Mouse (Mus musculus): ENCODE data around the gene Tas2r124. TPM values are rescaled to one million over a fixed set of nuclear protein-coding genes. Genes with fewer than 3 reads are reported as not detected.

The Tas2r124 gene
- polyA plus RNA-seq, 1 experiment from 2014 or later: not detected

Other genes with a start within 250 kb of the Tas2r124 start
- not detected in 2 replicates for gene Prh1, start 184.9 kb upstream of the Tas2r124 start, polyA plus RNA-seq (2014; fragmentation: Nextera tagmentation; extraction: Ambion mirVana)
- not detected in 2 replicates for gene Prp2, start 158.8 kb upstream of the Tas2r124 start, polyA plus RNA-seq (2014; fragmentation: Nextera tagmentation; extraction: Ambion mirVana)
- not detected in 2 replicates for gene A630073D07Rik, start 103.2 kb upstream of the Tas2r124 start, polyA plus RNA-seq (2014; fragmentation: Nextera tagmentation; extraction: Ambion mirVana)
- not detected in 2 replicates for gene Tas2r120, start 97.8 kb upstream of the Tas2r124 start, polyA plus RNA-seq (2014; fragmentation: Nextera tagmentation; extraction: Ambion mirVana)
- not detected in 2 replicates for gene Tas2r121, start 53.7 kb upstream of the Tas2r124 start, polyA plus RNA-seq (2014; fragmentation: Nextera tagmentation; extraction: Ambion mirVana)
- gene Tas2r122, start 42.8 kb upstream of the Tas2r124 start, polyA plus RNA-seq (2014; fragmentation: Nextera tagmentation; extraction: Ambion mirVana): not detected in 2 replicates
- gene Tas2r115, start 16.7 kb upstream of the Tas2r124 start, polyA plus RNA-seq (2014; fragmentation: Nextera tagmentation; extraction: Ambion mirVana): not detected in 2 replicates
- gene Tas2r102, start 7.4 kb downstream of the Tas2r124 start, polyA plus RNA-seq (2014; fragmentation: Nextera tagmentation; extraction: Ambion mirVana): not detected in 2 replicates
- not detected in 2 replicates for gene Tas2r136, start 23.4 kb downstream of the Tas2r124 start, polyA plus RNA-seq (2014; fragmentation: Nextera tagmentation; extraction: Ambion mirVana)
- not detected in 2 replicates for gene Tas2r117, start 48.1 kb downstream of the Tas2r124 start, polyA plus RNA-seq (2014; fragmentation: Nextera tagmentation; extraction: Ambion mirVana)
- not detected in 2 replicates for gene Tas2r123, start 92.4 kb downstream of the Tas2r124 start, polyA plus RNA-seq (2014; fragmentation: Nextera tagmentation; extraction: Ambion mirVana)
- not detected in 2 replicates for gene Tas2r116, start 100.7 kb downstream of the Tas2r124 start, polyA plus RNA-seq (2014; fragmentation: Nextera tagmentation; extraction: Ambion mirVana)
- gene Tas2r110, start 113.3 kb downstream of the Tas2r124 start, polyA plus RNA-seq (2014; fragmentation: Nextera tagmentation; extraction: Ambion mirVana): not detected in 2 replicates
- gene Tas2r113, start 138.3 kb downstream of the Tas2r124 start, polyA plus RNA-seq (2014; fragmentation: Nextera tagmentation; extraction: Ambion mirVana): not detected in 2 replicates
- gene Tas2r125, start 154.9 kb downstream of the Tas2r124 start, polyA plus RNA-seq (2014; fragmentation: Nextera tagmentation; extraction: Ambion mirVana): not detected in 2 replicates
- not detected in 2 replicates for gene Tas2r129, start 196.4 kb downstream of the Tas2r124 start, polyA plus RNA-seq (2014; fragmentation: Nextera tagmentation; extraction: Ambion mirVana)
- gene Tas2r131, start 203.2 kb downstream of the Tas2r124 start, polyA plus RNA-seq (2014; fragmentation: Nextera tagmentation; extraction: Ambion mirVana): not detected in 2 replicates
- gene Tas2r109, start 226.2 kb downstream of the Tas2r124 start, polyA plus RNA-seq (2014; fragmentation: Nextera tagmentation; extraction: Ambion mirVana): not detected in 2 replicates

Measured in liver, embryonic 11.5 days (tissue).